26 mouse cellular contexts compared by ENCODE assay signal in genomic region chr12:104925765-104926164, GRCm38 (mm10).
DNase-seq lines count a peak whose midpoint lies in the region; ATAC-seq and TF ChIP-seq lines count a peak whose summit lies in the region.
"Had no signal": no experiment of that assay in that cellular context is flagged by ENCODE, and none has a peak within 500 bp of the region (broad histone marks: within the 10 kb centered on the region; RNA-seq: fewer than 3 reads in every experiment).

No protein-coding gene starts in this region.

- no peak overlapping the region for H3K9ac ChIP-seq in forebrain, embryonic 13.5 days
- no peak overlapping the region for H3K9ac ChIP-seq in forebrain, embryonic 15.5 days (replicated peaks)
- H3K9ac ChIP-seq in midbrain, embryonic 15.5 days = no peak overlapping the region
- H3K9ac ChIP-seq: kidney, embryonic 15.5 days; limb, embryonic 13.5 days; liver, postnatal 0 days; neural tube, embryonic 12.5 days had no signal

- H3K27me3 ChIP-seq in forebrain, embryonic 13.5 days = no peaks in the 10 kb centered on the region
- no peaks in the 10 kb centered on the region for H3K27me3 ChIP-seq in forebrain, embryonic 15.5 days
- H3K27me3 ChIP-seq in embryonic facial prominence, embryonic 10.5 days (replicated peaks; ENCODE audit: low read depth, poor library complexity, severe bottlenecking) = no peaks in the 10 kb centered on the region; the same call in 1 of the 2 replicates
- no peaks in the 10 kb centered on the region for H3K27me3 ChIP-seq in midbrain, embryonic 15.5 days (replicated peaks)
- H3K27me3 ChIP-seq: kidney, embryonic 15.5 days; neural tube, embryonic 12.5 days had no signal

- DNase-seq in layer of hippocampus, adult 2 months (ENCODE audit: low spot score in 2 of 2) = no peak
- DNase-seq in layer of hippocampus, postnatal 25 days (ENCODE audit: extremely low spot score in 1 of 2, low spot score in 1 of 2) = no peak
- DNase-seq in embryonic facial prominence, embryonic 10.5 days (ENCODE audit: low spot score) = no peak
- DNase-seq in c-Kit-positive CD71-positive TER-119-positive erythroid progenitor cells, embryonic 14.5 days (ENCODE audit: low spot score) = no peak
- DNase-seq: adrenal gland, postnatal 10 days; cerebellum, adult 18-20 months; cerebellum, postnatal 14 days; heart, postnatal 14 days; kidney, adult 18-20 months; kidney, postnatal 36 days; layer of hippocampus, postnatal 36 days; liver, postnatal 0 days; lung, postnatal 36 days; right cerebral cortex, adult 18-20 months; spleen, adult 18-20 months; thymus, postnatal 14 days had no signal

- no peak for ATAC-seq in forebrain, embryonic 13.5 days
- no peak for ATAC-seq in forebrain, embryonic 15.5 days (replicated peaks)
- ATAC-seq in midbrain, embryonic 15.5 days (replicated peaks) = no peak
- ATAC-seq in granulocyte monocyte progenitor cell, adult 5-6 weeks (replicated peaks; ENCODE audit: poor library complexity, severe bottlenecking) = no peak
- ATAC-seq: forebrain, embryonic 14.5 days; liver, postnatal 0 days had no signal

- TF ChIP-seq CTCF in layer of hippocampus, adult 2 months (conservative IDR thresholded peaks at IDR 0.05) = no peak

- H3K4me2 ChIP-seq in forebrain, embryonic 13.5 days = no peak overlapping the region
- H3K4me2 ChIP-seq in forebrain, embryonic 15.5 days (replicated peaks) = no peak overlapping the region
- no peak overlapping the region for H3K4me2 ChIP-seq in midbrain, embryonic 15.5 days
- H3K4me2 ChIP-seq: kidney, embryonic 15.5 days; limb, embryonic 13.5 days; liver, embryonic 11.5 days; neural tube, embryonic 12.5 days had no signal

- no peaks in the 10 kb centered on the region for H3K36me3 ChIP-seq in forebrain, embryonic 13.5 days (ENCODE audit: poor library complexity, severe bottlenecking)
- H3K36me3 ChIP-seq in forebrain, embryonic 15.5 days = no peaks in the 10 kb centered on the region
- H3K36me3 ChIP-seq in embryonic facial prominence, embryonic 10.5 days (replicated peaks) = no peaks in the 10 kb centered on the region
- no peaks in the 10 kb centered on the region for H3K36me3 ChIP-seq in midbrain, embryonic 15.5 days (replicated peaks)
- H3K36me3 ChIP-seq: hindbrain, embryonic 10.5 days; kidney, embryonic 15.5 days; limb, embryonic 13.5 days; neural tube, embryonic 12.5 days had no signal

- WGBS in forebrain, embryonic 13.5 days = 88% methylated on average over 2 of the region's 2 CpGs
- WGBS in forebrain, embryonic 15.5 days = 86% methylated on average over 2 of the region's 2 CpGs
- WGBS in embryonic facial prominence, embryonic 10.5 days = 87% methylated on average over 2 of the region's 2 CpGs
- WGBS in midbrain, embryonic 15.5 days = 80% methylated on average over 2 of the region's 2 CpGs

- H3K9me3 ChIP-seq in forebrain, embryonic 13.5 days (replicated peaks) = no peaks in the 10 kb centered on the region
- no peaks in the 10 kb centered on the region for H3K9me3 ChIP-seq in forebrain, embryonic 15.5 days
- H3K9me3 ChIP-seq in embryonic facial prominence, embryonic 10.5 days = no peaks in the 10 kb centered on the region
- H3K9me3 ChIP-seq in midbrain, embryonic 15.5 days = no peaks in the 10 kb centered on the region
- H3K9me3 ChIP-seq: kidney, embryonic 15.5 days; limb, embryonic 13.5 days; neural tube, embryonic 12.5 days had no signal

- H3K27ac ChIP-seq in forebrain, embryonic 13.5 days = peak overlapping the region; percentile 12; the same call in 1 of the 2 replicates
- H3K27ac ChIP-seq in forebrain, embryonic 15.5 days (replicated peaks) = no peak overlapping the region
- peak overlapping the region; percentile 83 for H3K27ac ChIP-seq in layer of hippocampus, adult 2 months
- 0 out of 2 replicates have a peak overlapping the region, but pooled peaks have one; percentile 40 for H3K27ac ChIP-seq in embryonic facial prominence, embryonic 10.5 days (replicated peaks)
- peak overlapping the region; percentile 70 for H3K27ac ChIP-seq in midbrain, embryonic 15.5 days
- H3K27ac ChIP-seq: hindbrain, embryonic 10.5 days; kidney, embryonic 15.5 days; limb, embryonic 13.5 days; neural tube, embryonic 12.5 days had no signal

- H3K4me1 ChIP-seq in forebrain, embryonic 13.5 days = peaks cover 8% of the 10 kb centered on the region
- peaks cover 26% of the 10 kb centered on the region for H3K4me1 ChIP-seq in forebrain, embryonic 15.5 days
- peaks cover 45% of the 10 kb centered on the region for H3K4me1 ChIP-seq in embryonic facial prominence, embryonic 10.5 days
- peaks cover 25% of the 10 kb centered on the region for H3K4me1 ChIP-seq in midbrain, embryonic 15.5 days

- no peak overlapping the region for H3K4me3 ChIP-seq in forebrain, embryonic 13.5 days
- H3K4me3 ChIP-seq in forebrain, embryonic 15.5 days = no peak overlapping the region
- no peak overlapping the region for H3K4me3 ChIP-seq in layer of hippocampus, adult 2 months
- no peak overlapping the region for H3K4me3 ChIP-seq in embryonic facial prominence, embryonic 10.5 days
- H3K4me3 ChIP-seq in midbrain, embryonic 15.5 days = no peak overlapping the region
- H3K4me3 ChIP-seq: hindbrain, embryonic 10.5 days; kidney, embryonic 15.5 days; limb, embryonic 13.5 days; neural tube, embryonic 12.5 days had no signal
